Mouse (Mus musculus) MEL (cell line): Measurements from ENCODE around the gene Tspan2. TPM values are rescaled to one million over a fixed set of nuclear protein-coding genes. Genes with fewer than 3 reads are reported as not detected.

Experiments
- DNase-seq: peaks from one replicate; pipeline ENCODE4 v3.0.0; 2011; ENCODE audit warnings: low read depth, low spot score
- H3K27ac ChIP-seq: 2 replicates; pipeline ENCODE4 v1.5.1; 2012; ENCODE audit warnings: low read depth, mild to moderate bottlenecking, control low read depth, low read length, moderate library complexity; ENCODE audit not compliant: control insufficient read depth
- H3K27me3 ChIP-seq, 2 experiments: fragments of 150-350 bp in 1 of 2; sonication (generic) in 1 of 2; 2 replicates each; pipeline ENCODE4 v1.6.1; 2012; ENCODE audit warnings: low read length in 2 of 2, mild to moderate bottlenecking in 2 of 2, improper control_type of control experiment in 1 of 2, moderate library complexity in 1 of 2; ENCODE audit not compliant: insufficient read depth in 2 of 2, control insufficient read depth in 1 of 2
- H3K36me3 ChIP-seq, 2 experiments: 2 replicates each; pipeline ENCODE4 v1.6.1; 2012 to 2014; ENCODE audit warnings: low read length in 2 of 2, improper control_type of control experiment in 1 of 2, inconsistent platforms in 1 of 2, mild to moderate bottlenecking in 1 of 2; ENCODE audit not compliant: insufficient read depth in 2 of 2, control insufficient read depth in 1 of 2
- H3K4me1 ChIP-seq, 2 experiments: fragments of 150-350 bp in 1 of 2; sonication (generic) in 1 of 2; 2 replicates each; pipeline ENCODE4 v1.6.1; 2012; ENCODE audit warnings: low read length in 2 of 2, improper control_type of control experiment in 1 of 2, mild to moderate bottlenecking in 1 of 2; ENCODE audit not compliant: insufficient read depth in 2 of 2, control insufficient read depth in 1 of 2
- H3K4me3 ChIP-seq, 2 experiments: fragments of 150-350 bp in 1 of 2; sonication (generic) in 1 of 2; 2 replicates each; pipeline ENCODE4 v1.5.1; 2012; ENCODE audit warnings: low read depth in 2 of 2, low read length in 2 of 2, mild to moderate bottlenecking in 2 of 2, moderate library complexity in 2 of 2, control low read depth in 1 of 2, improper control_type of control experiment in 1 of 2; ENCODE audit not compliant: control insufficient read depth in 1 of 2, insufficient read depth in 1 of 2
- H3K79me2 ChIP-seq: 2 replicates; pipeline ENCODE4 v1.6.1; 2012; ENCODE audit warnings: mild to moderate bottlenecking, low read length, moderate library complexity; ENCODE audit not compliant: control insufficient read depth, poor library complexity, insufficient read depth
- H3K9ac ChIP-seq: 2 replicates; pipeline ENCODE4 v1.6.1; 2012; ENCODE audit warnings: low read depth, mild to moderate bottlenecking, control low read depth, low read length, moderate library complexity; ENCODE audit not compliant: control insufficient read depth, poor library complexity, severe bottlenecking
- H3K9me3 ChIP-seq: fragments of 150-350 bp; sonication (generic); replicated peaks from 2 replicates; pipeline ENCODE4 v1.6.1; 2012; ENCODE audit warnings: mild to moderate bottlenecking, low read length, improper control_type of control experiment, moderate library complexity; ENCODE audit not compliant: insufficient read depth
- BHLHE40 ChIP-seq: IDR thresholded peaks from 2 replicates; pipeline ENCODE4 v1.6.1; 2012; ENCODE audit warnings: low read depth, mild to moderate bottlenecking, inconsistent platforms, low read length, improper control_type of control experiment, borderline replicate concordance
- CHD1 ChIP-seq: IDR thresholded peaks from 2 replicates; pipeline ENCODE4 v1.6.1; 2012; ENCODE audit warnings: low read depth, mild to moderate bottlenecking, inconsistent platforms, low read length, improper control_type of control experiment
- E2F4 ChIP-seq: IDR thresholded peaks from 2 replicates; pipeline ENCODE4 v1.6.1; 2011; ENCODE audit warnings: low read depth, low read length, improper control_type of control experiment, borderline replicate concordance
- EP300 ChIP-seq, 2 experiments: IDR thresholded peaks; 2 replicates each; pipeline ENCODE4 v1.6.1; 2011; ENCODE audit warnings: improper control_type of control experiment in 2 of 2, low read length in 2 of 2, low read depth in 1 of 2, mild to moderate bottlenecking in 1 of 2
- GATA1 ChIP-seq: IDR thresholded peaks from 2 replicates; pipeline ENCODE4 v1.6.1; 2011; ENCODE audit warnings: low read depth, low read length, improper control_type of control experiment
- HCFC1 ChIP-seq: IDR thresholded peaks from 2 replicates; pipeline ENCODE4 v1.6.1; 2012; ENCODE audit warnings: low read depth, mild to moderate bottlenecking, inconsistent platforms, low read length, improper control_type of control experiment, moderate library complexity
- MAZ ChIP-seq: IDR thresholded peaks from 2 replicates; pipeline ENCODE4 v1.6.1; 2012; ENCODE audit warnings: low read depth, mild to moderate bottlenecking, inconsistent platforms, low read length, improper control_type of control experiment
- MEF2A ChIP-seq: IDR thresholded peaks from 2 replicates; pipeline ENCODE4 v1.6.1; 2014; ENCODE audit warnings: low read depth, mild to moderate bottlenecking, inconsistent platforms, low read length, improper control_type of control experiment; ENCODE audit not compliant: poor library complexity, insufficient replicate concordance, severe bottlenecking; ENCODE audit errors: extremely low read depth
- MXI1 ChIP-seq: IDR thresholded peaks from 2 replicates; pipeline ENCODE4 v1.6.1; 2011; ENCODE audit warnings: mild to moderate bottlenecking, low read depth, low read length, improper control_type of control experiment
- MYB ChIP-seq: IDR thresholded peaks from 2 replicates; pipeline ENCODE4 v1.6.1; 2011; ENCODE audit warnings: mild to moderate bottlenecking, low read depth, low read length, improper control_type of control experiment
- MYC ChIP-seq: IDR thresholded peaks from 2 replicates; pipeline ENCODE4 v1.6.1; 2011; ENCODE audit warnings: low read depth, mild to moderate bottlenecking, low read length, improper control_type of control experiment, moderate library complexity
- NELFE ChIP-seq: IDR thresholded peaks from 2 replicates; pipeline ENCODE4 v1.6.1; 2011; ENCODE audit warnings: low read depth, low read length, improper control_type of control experiment
- POLR2A ChIP-seq, 2 experiments: IDR thresholded peaks; 2 replicates each; pipeline ENCODE4 v1.6.1; 2011 to 2012; ENCODE audit warnings: low read length in 2 of 2, mild to moderate bottlenecking in 2 of 2, control low read depth in 1 of 2, improper control_type of control experiment in 1 of 2, low read depth in 1 of 2, moderate library complexity in 1 of 2; ENCODE audit not compliant: control insufficient read depth in 1 of 2, insufficient read depth in 1 of 2, poor library complexity in 1 of 2
- POLR2AphosphoS5 ChIP-seq: IDR thresholded peaks from 2 replicates; pipeline ENCODE4 v1.6.1; 2012; ENCODE audit warnings: low read depth, borderline replicate concordance, mild to moderate bottlenecking, inconsistent platforms, low read length, moderate library complexity, mixed read lengths
- RCOR1 ChIP-seq: IDR thresholded peaks from 2 replicates; pipeline ENCODE4 v1.6.1; 2012; ENCODE audit warnings: low read depth, mild to moderate bottlenecking, inconsistent platforms, low read length, improper control_type of control experiment
- TAL1 ChIP-seq: IDR thresholded peaks from 2 replicates; pipeline ENCODE4 v1.6.1; 2012; ENCODE audit warnings: mild to moderate bottlenecking, inconsistent platforms, low read length, moderate library complexity, mixed read lengths
- UBTF ChIP-seq: IDR thresholded peaks from 2 replicates; pipeline ENCODE4 v1.6.1; 2012; ENCODE audit warnings: low read depth, mild to moderate bottlenecking, inconsistent platforms, low read length, improper control_type of control experiment, moderate library complexity, borderline replicate concordance; ENCODE audit not compliant: insufficient read depth
- USF2 ChIP-seq, 2 experiments: IDR thresholded peaks; 2 replicates each; pipeline ENCODE4 v1.6.1; 2011 to 2012; ENCODE audit warnings: improper control_type of control experiment in 2 of 2, low read length in 2 of 2, borderline replicate concordance in 1 of 2, inconsistent platforms in 1 of 2, low read depth in 1 of 2, mild to moderate bottlenecking in 1 of 2; ENCODE audit not compliant: insufficient read depth in 1 of 2
- ZC3H11A ChIP-seq: IDR thresholded peaks from 2 replicates; pipeline ENCODE4 v1.6.1; 2012; ENCODE audit warnings: low read depth, mild to moderate bottlenecking, inconsistent platforms, low read length, improper control_type of control experiment
- ZKSCAN1 ChIP-seq: IDR thresholded peaks from 2 replicates; pipeline ENCODE4 v1.6.1; 2012; ENCODE audit warnings: low read depth, mild to moderate bottlenecking, inconsistent platforms, low read length, improper control_type of control experiment, moderate library complexity
- polyA plus RNA-seq, 2 experiments: library from polyadenylated mRNA; stranded (reverse) in 1 of 2; unstranded in 1 of 2; fragments of >175 nt in 1 of 2; fragments of >200 nt in 1 of 2; gene quantifications; 2 replicates each; pipeline versions ENCODE4 v1.2.1 to v1.2.4; 2012; ENCODE audit warnings: low replicate concordance in 2 of 2, low read depth in 1 of 2; ENCODE audit not compliant: insufficient read length in 2 of 2, insufficient read depth in 1 of 2, missing spikeins in 1 of 2
- total RNA-seq: library from RNA; depleted of rRNA; stranded (reverse); fragments of 300-350 nt; gene quantifications from 2 replicates; pipeline ENCODE4 v1.2.3, GENCODE M21; 2012

Gene Tspan2
- total and polyA plus RNA-seq, 3 experiments = not detected

- Histone ChIP-seq H3K79me2 (no peaks in the 10 kb centered on the region), H3K27ac (no peak overlapping the region), H3K4me3 (no peak overlapping the region), H3K9ac (no peak overlapping the region), H3K36me3 (no peaks in the 10 kb centered on the region), H3K27me3 (no peaks in the 10 kb centered on the region; a peak in 1 of 4 replicates), H3K9me3 (no peaks in the 10 kb centered on the region), H3K4me1 (no peaks in the 10 kb centered on the region)
- DNase-seq = no peak
- TF ChIP-seq NELFE (no peak), EP300 (IDR thresholded peaks at IDR 0.05; ENCODE audit: low read depth in 1 of 2, low read length in 2 of 2) (no peak), MAZ (no peak), E2F4 (no peak), HCFC1 (no peak), MXI1 (no peak), ZC3H11A (no peak), POLR2A (IDR thresholded peaks at IDR 0.05; ENCODE audit: control insufficient read depth in 1 of 2, insufficient read depth in 1 of 2, low read depth in 1 of 2, low read length in 2 of 2, poor library complexity in 1 of 2) (no peak), MEF2A (no peak)
These were observed 11.2 kb upstream of the Tspan2 start for GRCm38 (mm10) chr3:102723154-102723553.

GRCm38 (mm10) chr3:102723841-102724570, 10.3 kb upstream of the Tspan2 start:
- Histone ChIP-seq H3K9ac (peak overlapping the region; percentile 47), H3K9me3 (no peaks in the 10 kb centered on the region), H3K4me1 (no peaks in the 10 kb centered on the region), H3K27me3 (no peaks in the 10 kb centered on the region; a peak in 1 of 4 replicates), H3K79me2 (no peaks in the 10 kb centered on the region), H3K4me3 (peak overlapping the region; percentile 49 to 74), H3K36me3 (no peaks in the 10 kb centered on the region), H3K27ac (no peak overlapping the region)
- DNase-seq = peak; percentile 10
- TF ChIP-seq MEF2A (no peak), MAZ (no peak), POLR2AphosphoS5 (no peak), MXI1 (no peak), MYC (no peak), RCOR1 (no peak), USF2 (IDR thresholded peaks at IDR 0.05; ENCODE audit: borderline replicate concordance in 1 of 2, insufficient read depth in 1 of 2, low read depth in 1 of 2, low read length in 2 of 2) (no peak), E2F4 (no peak), ZKSCAN1 (no peak), UBTF (no peak), MYB (no peak), GATA1 (no peak), CHD1 (no peak), BHLHE40 (no peak), TAL1 (no peak), NELFE (no peak)
